Mouse (Mus musculus) liver, embryonic 15.5 days (tissue): Measurements from ENCODE around the gene Pip4k2a. TPM values are rescaled to one million over a fixed set of nuclear protein-coding genes. Genes with fewer than 3 reads are reported as not detected.
"Not testable (repeated sequence)": the region's sequence is repeated elsewhere in the genome, so short reads cannot be mapped to it uniquely, and the experiment has no call there.

ENCODE experiments used
- ATAC-seq: fragments of 200-750 bp; cut with Nextera tagmentation; 2 replicates; pipeline ENCODE4 v1.8.0; 2017; ENCODE audit warnings: moderate number of reproducible peaks, mild to moderate bottlenecking, moderate library complexity; ENCODE audit not compliant: insufficient read depth
- H3K27ac ChIP-seq: fragments of 300-500 bp; sonication (generic); replicated peaks from 2 replicates; pipeline ENCODE4 v1.5.1; 2015; ENCODE audit warnings: mild to moderate bottlenecking, inconsistent platforms
- H3K27me3 ChIP-seq: fragments of 300-500 bp; sonication (generic); 2 replicates; pipeline ENCODE4 v1.6.1; 2015; ENCODE audit warnings: mild to moderate bottlenecking, inconsistent platforms
- H3K36me3 ChIP-seq: fragments of 300-500 bp; sonication (generic); replicated peaks from 2 replicates; pipeline ENCODE4 v1.6.1; 2015; ENCODE audit warnings: moderate library complexity, mild to moderate bottlenecking, inconsistent platforms
- H3K4me1 ChIP-seq: fragments of 300-500 bp; sonication (generic); replicated peaks from 2 replicates; pipeline ENCODE4 v1.6.1; 2015; ENCODE audit warnings: inconsistent platforms
- H3K4me2 ChIP-seq: fragments of 300-500 bp; sonication (generic); 2 replicates; pipeline ENCODE4 v1.6.1; 2015; ENCODE audit warnings: moderate library complexity, mild to moderate bottlenecking, inconsistent platforms
- H3K4me3 ChIP-seq: fragments of 300-500 bp; sonication (generic); replicated peaks from 2 replicates; pipeline ENCODE4 v1.5.1; 2015; ENCODE audit warnings: mild to moderate bottlenecking, inconsistent platforms
- H3K9ac ChIP-seq: fragments of 300-500 bp; sonication (generic); 2 replicates; pipeline ENCODE4 v1.6.1; 2015; ENCODE audit warnings: moderate library complexity, mild to moderate bottlenecking, inconsistent platforms
- H3K9me3 ChIP-seq: fragments of 300-500 bp; sonication (generic); replicated peaks from 2 replicates; pipeline ENCODE4 v1.6.1; 2016; ENCODE audit warnings: inconsistent platforms
- WGBS: fragments of 180-500 bp; shearing (Covaris S2); methylation state at CpG from one replicate; pipeline ENCODE4 v1.1.7; 2015; ENCODE audit warnings: mixed read lengths; ENCODE audit not compliant: insufficient replicate concordance; 5-methylcytosine and 5-hydroxymethylcytosine counted together
- polyA plus RNA-seq: library from polyadenylated mRNA; unstranded; fragments of >200 nt; fragmentation: Nextera tagmentation; extraction: Ambion mirVana; gene quantifications from 2 replicates; pipeline ENCODE4 v1.2.1, GENCODE M21; 2015

The Pip4k2a gene
- polyA plus RNA-seq, 1 experiment from 2014 or later, result 16.9 TPM

DNA sequence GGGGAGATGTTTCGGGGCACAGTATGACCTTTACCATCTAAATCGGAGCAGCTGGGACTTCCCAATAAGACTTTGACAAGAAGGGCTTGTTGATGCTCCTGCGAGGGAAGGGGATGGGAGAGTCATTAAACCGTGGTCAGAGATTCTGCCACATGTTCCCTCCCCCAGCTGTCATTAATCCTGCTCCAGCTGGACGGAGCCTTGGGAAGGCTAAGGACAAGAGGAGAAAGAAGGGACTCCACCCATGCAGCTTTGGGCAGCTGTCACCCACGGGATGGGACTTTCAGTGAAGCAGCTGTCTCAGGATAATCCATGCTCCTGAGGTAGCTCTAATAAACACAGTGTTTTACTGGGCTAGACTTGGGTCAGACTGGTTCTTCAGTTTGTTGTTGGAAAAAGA lies 101.9 kb downstream of the Pip4k2a start:
- Histone ChIP-seq H3K4me3 (no peak overlapping the region), H3K9me3 (no peaks in the 10 kb centered on the region), H3K4me1 (peaks cover 48% of the 10 kb centered on the region), H3K36me3 (0 out of 2 replicates have a peak, but pooled peaks cover 3% of the 10 kb centered on the region), H3K4me2 (no peak overlapping the region), H3K9ac (no peak overlapping the region), H3K27me3 (no peaks in the 10 kb centered on the region), H3K27ac (no peak overlapping the region)
- ATAC-seq, result no peak
- 73% methylated on average over 6 of the region's 6 CpGs for WGBS

DNA sequence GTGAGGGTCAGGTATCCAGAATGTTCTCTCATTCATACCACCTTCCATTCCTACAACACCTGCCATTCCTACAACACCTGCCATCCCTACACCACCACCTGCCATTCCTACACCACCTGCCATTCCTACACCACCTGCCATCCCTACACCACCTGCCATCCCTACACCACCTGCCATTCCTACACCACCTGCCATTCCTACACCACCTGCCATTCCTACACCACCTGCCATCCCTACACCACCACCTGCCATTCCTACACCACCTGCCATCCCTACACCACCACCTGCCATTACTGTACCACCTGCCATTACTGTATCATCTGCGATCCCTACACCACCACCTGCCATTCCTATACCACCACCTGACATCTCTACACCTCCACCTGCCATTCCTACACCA lies 104.6 kb downstream of the Pip4k2a start:
- H3K4me2 ChIP-seq, ATAC-seq, H3K9ac ChIP-seq, H3K27me3 ChIP-seq, H3K9me3 ChIP-seq, H3K27ac ChIP-seq, H3K4me3 ChIP-seq: not testable (repeated sequence)
- WGBS, result 94% methylated on average over 1 of the region's 1 CpGs
- Histone ChIP-seq H3K4me1 (peaks cover 37% of the 10 kb centered on the region), H3K36me3 (peaks cover 12% of the 10 kb centered on the region; the same call in 1 of the 2 replicates)

DNA sequence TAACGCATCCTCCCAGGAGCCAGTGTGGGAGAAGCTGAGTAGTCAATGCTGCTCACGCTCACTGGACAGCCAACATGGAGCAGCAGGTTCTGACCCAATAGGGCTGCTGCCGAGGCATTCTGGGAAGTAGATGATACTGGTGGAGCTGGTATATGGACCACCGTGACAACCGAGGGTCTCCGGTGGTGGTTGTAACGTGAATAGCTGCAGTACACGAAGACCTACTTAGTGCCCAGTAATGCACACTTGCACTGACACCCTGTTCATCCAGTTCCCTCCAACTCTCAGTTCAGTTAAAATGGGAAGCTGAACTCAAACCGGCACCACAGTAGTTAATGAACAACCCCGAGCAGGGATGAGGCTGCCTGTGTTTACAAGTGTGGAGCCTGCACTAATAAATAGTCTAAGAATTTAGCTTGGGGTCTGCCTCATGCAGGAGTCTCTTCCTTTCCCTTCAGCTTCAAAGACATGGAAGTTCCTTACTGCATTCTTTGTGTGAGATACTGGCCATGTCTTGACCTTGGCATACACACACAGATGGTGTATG lies 105.9 kb downstream of the Pip4k2a start:
- no peaks in the 10 kb centered on the region for H3K27me3 ChIP-seq
- whole genome bisulfite sequencing, result 77% methylated on average over 10 of the region's 10 CpGs
- peaks cover 24% of the 10 kb centered on the region for H3K4me1 ChIP-seq
- no peaks in the 10 kb centered on the region for H3K9me3 ChIP-seq
- ATAC-seq, result no peak
- no peak overlapping the region for H3K27ac ChIP-seq
- no peak overlapping the region for H3K4me2 ChIP-seq
- H3K36me3 ChIP-seq, result peaks cover 16% of the 10 kb centered on the region
- H3K9ac ChIP-seq, result no peak overlapping the region
- H3K4me3 ChIP-seq, result no peak overlapping the region

- Histone ChIP-seq H3K4me3 (no peak overlapping the region), H3K4me2 (no peak overlapping the region), H3K4me1 (peaks cover 17% of the 10 kb centered on the region), H3K9ac (no peak overlapping the region), H3K36me3 (peaks cover 16% of the 10 kb centered on the region), H3K27me3 (no peaks in the 10 kb centered on the region), H3K27ac (no peak overlapping the region), H3K9me3 (no peaks in the 10 kb centered on the region)
- WGBS, result 50% methylated on average over 11 of the region's 11 CpGs
- no peak for ATAC-seq
Measured at GRCm38 (mm10) chr2:18890227-18891001, 107.5 kb downstream of the Pip4k2a start.

DNA sequence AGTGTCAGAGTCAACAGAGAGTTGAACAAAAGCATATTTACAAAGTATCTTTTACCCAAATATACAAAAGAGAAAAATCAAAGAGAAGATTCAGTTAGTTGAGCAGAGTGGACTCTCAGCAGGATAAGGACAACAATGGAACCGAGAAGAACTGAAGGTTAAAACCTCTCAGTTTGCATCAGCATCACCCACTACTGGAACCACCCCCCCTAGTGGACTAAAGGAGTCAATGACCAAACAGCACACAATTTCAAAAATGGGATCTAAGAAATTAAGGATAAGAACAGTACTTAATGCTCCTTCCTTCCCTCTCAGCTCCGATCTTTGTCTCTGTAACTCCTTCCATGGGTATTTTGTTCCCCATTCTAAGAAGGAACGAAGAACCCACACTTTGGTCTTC lies 113.6 kb downstream of the Pip4k2a start:
- no peak overlapping the region for H3K4me2 ChIP-seq
- peaks cover 17% of the 10 kb centered on the region for H3K36me3 ChIP-seq
- 76% methylated on average over 3 of the region's 3 CpGs for WGBS
- no peak for ATAC-seq
- H3K4me3 ChIP-seq, result no peak overlapping the region
- H3K27me3 ChIP-seq, result no peaks in the 10 kb centered on the region
- no peak overlapping the region for H3K9ac ChIP-seq
- no peaks in the 10 kb centered on the region for H3K4me1 ChIP-seq
- H3K9me3 ChIP-seq, result no peaks in the 10 kb centered on the region
- no peak overlapping the region for H3K27ac ChIP-seq

DNA sequence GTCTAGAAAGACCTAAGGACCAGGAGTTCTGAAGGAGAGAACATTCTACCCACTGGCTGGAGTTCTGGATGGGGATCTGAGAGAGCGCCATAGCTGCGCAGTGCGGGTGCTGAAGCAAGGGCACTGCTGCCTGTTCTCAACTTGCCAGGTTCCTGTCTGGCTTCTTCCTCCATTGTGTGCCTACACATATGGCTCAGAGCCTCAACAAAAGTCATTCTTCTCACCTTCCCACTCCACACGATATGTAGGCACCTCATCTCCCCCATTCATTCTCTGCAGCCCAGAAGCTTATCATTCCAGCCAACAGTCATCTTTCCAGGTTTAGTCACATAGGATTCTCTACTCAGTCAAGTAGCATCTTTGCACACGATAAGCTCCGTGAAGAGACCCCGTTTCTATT lies 123.3 kb downstream of the Pip4k2a start:
- no peak overlapping the region for H3K4me3 ChIP-seq
- no peak overlapping the region for H3K27ac ChIP-seq
- 88% methylated on average over 7 of the region's 7 CpGs for WGBS
- H3K9me3 ChIP-seq, result no peaks in the 10 kb centered on the region
- no peak overlapping the region for H3K4me2 ChIP-seq
- peaks cover 26% of the 10 kb centered on the region for H3K36me3 ChIP-seq
- ATAC-seq, result no peak
- no peak overlapping the region for H3K9ac ChIP-seq
- H3K27me3 ChIP-seq, result no peaks in the 10 kb centered on the region
- peaks cover 32% of the 10 kb centered on the region for H3K4me1 ChIP-seq

GRCm38 (mm10) chr2:18874063-18874462 lies 123.9 kb downstream of the Pip4k2a start:
- WGBS, result 77% methylated on average over 8 of the region's 8 CpGs
- Histone ChIP-seq H3K27me3 (no peaks in the 10 kb centered on the region), H3K4me2 (no peak overlapping the region), H3K27ac (no peak overlapping the region), H3K4me3 (no peak overlapping the region), H3K36me3 (peaks cover 26% of the 10 kb centered on the region), H3K9me3 (no peaks in the 10 kb centered on the region), H3K9ac (no peak overlapping the region), H3K4me1 (peaks cover 37% of the 10 kb centered on the region)
- no peak for ATAC-seq

DNA sequence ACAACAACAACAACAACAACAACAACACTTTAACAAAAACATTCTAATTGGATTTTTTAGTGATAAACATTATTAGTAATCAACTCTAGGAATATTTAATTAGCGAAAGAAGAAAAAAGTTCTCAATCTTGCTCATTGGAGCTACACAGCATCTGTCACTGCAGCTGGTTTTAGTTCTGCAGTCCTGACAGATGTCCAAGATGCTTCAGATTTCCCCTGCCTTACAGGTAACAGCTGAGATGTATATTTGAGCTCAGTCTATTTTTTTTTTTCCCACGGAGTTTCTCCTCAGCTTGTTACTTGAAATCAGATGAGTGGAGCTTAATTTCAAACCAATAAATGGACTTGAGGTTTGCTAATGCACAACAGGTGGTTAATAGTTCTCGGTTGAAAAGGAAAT lies 124.5 kb downstream of the Pip4k2a start:
- no peaks in the 10 kb centered on the region for H3K9me3 ChIP-seq
- ATAC-seq, result no peak
- H3K27me3 ChIP-seq, result no peaks in the 10 kb centered on the region
- H3K27ac ChIP-seq, result no peak overlapping the region
- H3K36me3 ChIP-seq, result peaks cover 26% of the 10 kb centered on the region
- no peak overlapping the region for H3K9ac ChIP-seq
- H3K4me1 ChIP-seq, result peaks cover 43% of the 10 kb centered on the region
- H3K4me3 ChIP-seq, result no peak overlapping the region
- no peak overlapping the region for H3K4me2 ChIP-seq
- WGBS, result 69% methylated on average over 3 of the region's 3 CpGs

DNA sequence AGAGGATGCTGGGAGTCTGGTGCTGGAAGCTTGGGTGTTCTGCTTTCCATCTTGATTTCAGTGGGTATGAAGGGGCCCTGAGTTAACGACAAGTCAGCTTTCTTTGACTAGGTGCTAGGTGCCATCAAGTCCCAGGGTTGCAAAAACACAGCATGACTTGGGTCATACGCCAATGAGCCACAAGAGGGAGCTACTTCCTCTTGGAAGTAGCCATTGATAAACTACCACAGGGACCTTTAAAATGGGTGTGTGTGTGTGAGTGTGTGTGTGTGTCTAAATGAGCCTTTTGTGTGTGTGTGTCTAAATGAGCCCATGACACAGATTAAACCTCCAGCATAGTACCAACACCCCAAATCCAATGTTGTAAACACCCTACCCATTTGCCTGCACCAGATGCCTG lies 125.1 kb downstream of the Pip4k2a start:
- Histone ChIP-seq H3K27me3 (no peaks in the 10 kb centered on the region), H3K9ac (no peak overlapping the region), H3K4me3 (no peak overlapping the region), H3K36me3 (peaks cover 25% of the 10 kb centered on the region), H3K4me1 (peaks cover 47% of the 10 kb centered on the region), H3K27ac (0 out of 2 replicates have a peak overlapping the region, but pooled peaks have one; percentile 6), H3K4me2 (no peak overlapping the region), H3K9me3 (no peaks in the 10 kb centered on the region)
- WGBS, result 7% methylated on average over 2 of the region's 2 CpGs
- ATAC-seq, result no peak

DNA sequence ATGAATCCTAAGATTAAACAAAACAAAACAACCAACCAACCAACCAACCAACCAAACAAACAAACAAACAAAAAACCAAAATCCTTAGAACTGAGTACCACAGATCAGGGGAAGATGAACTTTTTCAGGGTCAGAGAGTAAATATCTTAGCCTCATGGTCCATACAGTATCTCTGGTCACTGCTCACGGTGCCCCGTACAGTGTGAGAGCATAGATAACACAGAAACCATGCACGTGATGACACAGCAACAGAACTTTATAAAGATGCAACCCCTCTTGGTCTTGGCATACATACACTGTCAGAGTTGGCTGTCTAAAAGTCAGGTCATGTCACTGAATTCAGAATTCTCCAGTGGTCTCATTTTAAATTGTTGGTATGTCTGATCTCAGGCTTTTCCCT lies 126.8 kb downstream of the Pip4k2a start:
- Histone ChIP-seq H3K4me3 (no peak overlapping the region), H3K4me1 (peaks cover 62% of the 10 kb centered on the region), H3K4me2 (peak overlapping the region; percentile 32), H3K27me3 (no peaks in the 10 kb centered on the region), H3K27ac (peak overlapping the region; percentile 80), H3K9ac (peak overlapping the region; percentile 22; the same call in 1 of the 2 replicates), H3K9me3 (no peaks in the 10 kb centered on the region), H3K36me3 (peaks cover 13% of the 10 kb centered on the region)
- peak; percentile 96 for ATAC-seq
- WGBS, result 22% methylated on average over 3 of the region's 3 CpGs

DNA sequence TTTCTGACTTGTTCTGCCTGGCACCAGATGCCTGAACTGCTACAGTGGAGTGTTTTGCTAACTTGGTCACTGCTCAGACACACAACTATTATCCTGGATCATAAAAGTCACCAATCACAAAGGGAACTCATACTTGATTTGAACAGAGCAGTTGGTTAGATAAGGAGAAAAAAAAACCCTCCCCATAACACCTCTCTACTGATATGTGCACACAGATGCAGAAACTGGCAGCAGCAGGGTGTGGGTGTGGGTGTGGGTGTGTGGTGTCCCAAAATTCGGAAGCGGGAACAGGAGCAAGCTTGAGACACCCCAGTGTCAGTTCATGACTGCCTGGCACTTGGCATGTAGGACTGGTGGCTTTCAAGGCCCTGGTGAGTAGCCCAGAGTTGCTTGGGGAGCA lies 130.9 kb downstream of the Pip4k2a start:
- peak; percentile 38 for ATAC-seq
- 33% methylated on average over 2 of the region's 2 CpGs for WGBS
- Histone ChIP-seq H3K27me3 (no peaks in the 10 kb centered on the region), H3K9me3 (no peaks in the 10 kb centered on the region), H3K27ac (peak overlapping the region; percentile 24; the same call in 1 of the 2 replicates), H3K4me1 (peaks cover 60% of the 10 kb centered on the region), H3K4me3 (no peak overlapping the region), H3K4me2 (peak overlapping the region; percentile 8; the same call in 1 of the 2 replicates), H3K36me3 (peaks cover 19% of the 10 kb centered on the region), H3K9ac (no peak overlapping the region)
